Mouse (Mus musculus): Measurements from ENCODE around the gene Gm49388.
"Not testable (repeated sequence)": the region's sequence is repeated elsewhere in the genome, so short reads cannot be mapped to it uniquely, and the experiment has no call there.

The Gm49388 gene

DNA sequence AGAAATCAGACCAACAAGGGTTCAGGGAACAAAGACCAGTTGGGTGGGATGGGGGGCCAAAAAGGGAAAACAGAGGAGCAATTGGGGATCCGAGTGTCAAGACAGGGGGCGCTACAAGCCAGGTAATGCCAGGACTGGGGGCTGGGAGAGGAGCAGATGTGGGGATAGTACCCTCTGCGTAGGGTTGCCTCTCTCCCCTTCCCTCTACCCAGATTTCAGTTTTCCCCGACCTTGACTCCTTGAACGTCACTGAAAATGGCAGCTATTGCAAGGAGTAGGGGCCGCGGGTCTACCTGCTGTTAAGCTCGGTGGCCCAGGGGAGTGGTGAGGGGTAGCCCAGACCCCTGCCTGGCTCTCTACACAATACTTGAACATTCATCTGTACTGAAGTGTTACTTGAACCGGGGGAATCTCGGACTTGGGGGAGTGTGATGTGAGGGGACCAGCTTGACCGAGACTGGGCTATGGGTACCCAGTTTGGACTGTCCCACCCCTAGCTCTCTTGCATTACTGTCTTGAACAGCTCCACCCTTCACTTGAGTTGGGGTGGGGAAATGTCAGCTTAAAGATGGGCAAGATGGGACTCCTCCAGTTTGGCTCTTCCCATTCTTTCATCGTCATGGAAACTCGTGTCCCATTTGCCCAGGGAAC, 16.9 kb upstream of the Gm49388 start:
- DNase-seq (ENCODE audit: low read depth, low spot score): no peak

DNA sequence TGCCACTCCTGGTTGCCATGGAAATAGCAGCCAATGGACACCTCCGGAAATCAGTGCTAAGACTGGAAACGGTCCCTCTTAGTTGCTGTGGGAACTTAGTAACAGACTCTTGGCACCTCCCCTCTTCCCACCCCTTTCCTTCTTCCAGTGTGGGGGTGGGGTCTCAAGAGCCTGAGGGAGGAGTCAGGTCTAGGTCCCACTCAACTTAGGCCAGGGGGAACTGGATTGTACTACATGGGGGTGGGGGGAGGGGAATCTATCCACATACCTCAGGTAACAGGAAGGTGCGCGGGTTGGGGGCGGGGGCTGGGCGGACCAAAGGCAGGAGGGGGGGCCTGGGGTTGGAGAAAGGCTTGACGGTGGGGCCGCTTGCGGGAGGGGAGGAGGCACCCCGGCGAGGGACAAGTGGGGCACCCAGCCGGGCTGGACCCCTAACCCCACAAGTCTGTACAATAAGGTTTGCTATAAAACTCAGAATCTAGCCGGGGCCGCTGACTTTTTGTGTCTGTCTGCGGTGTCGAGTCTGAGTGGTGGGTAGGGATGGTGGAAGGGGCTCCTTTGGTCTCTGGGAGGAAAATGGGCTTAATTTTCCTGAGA, 16.3 kb upstream of the Gm49388 start:
- peak; percentile 99 for DNase-seq (ENCODE audit: low read depth, low spot score)

GRCm38 (mm10) chr7:127769651-127770038, 15.8 kb upstream of the Gm49388 start, which contains the start of gene Orai3:
Orai3 (plus strand) TSS chr7:127769815.
- peak; percentile 88 for DNase-seq (ENCODE audit: low read depth, low spot score)

GRCm38 (mm10) chr7:127770039-127770905, 15.1 kb upstream of the Gm49388 start:
- no peak for DNase-seq (ENCODE audit: low read depth, low spot score)

DNA sequence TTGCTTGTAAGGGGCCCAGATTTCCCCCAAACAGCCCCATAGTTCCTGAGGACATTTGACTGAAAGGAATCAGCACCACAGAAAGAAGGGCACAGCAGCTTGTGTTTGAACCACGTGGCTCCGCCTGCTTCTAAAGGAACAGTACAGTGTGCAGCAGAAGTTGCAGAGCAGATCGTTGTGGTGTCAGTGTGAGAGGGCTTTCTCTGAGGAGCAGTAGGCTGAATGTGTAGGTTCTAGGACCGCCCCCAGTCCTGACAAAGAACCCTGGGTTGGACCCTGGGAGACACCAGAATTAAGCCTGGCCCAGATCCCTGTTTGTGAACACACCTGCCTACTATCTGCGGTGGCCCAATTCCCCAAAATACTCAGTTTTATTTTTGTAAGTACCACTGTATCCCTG, 14.1 kb upstream of the Gm49388 start:
- DNase-seq (ENCODE audit: low read depth, low spot score): peak; percentile 83

- DNase-seq (ENCODE audit: low read depth, low spot score): no peak
Measured at GRCm38 (mm10) chr7:127772080-127772479, 13.3 kb upstream of the Gm49388 start.

- no peak for DNase-seq (ENCODE audit: low read depth, low spot score)
Measured at GRCm38 (mm10) chr7:127772557-127772956, 12.9 kb upstream of the Gm49388 start.

GRCm38 (mm10) chr7:127773664-127774384, 11.6 kb upstream of the Gm49388 start:
- DNase-seq (ENCODE audit: low read depth, low spot score): peak; percentile 92

GRCm38 (mm10) chr7:127775837-127776236, 9.6 kb upstream of the Gm49388 start:
- not testable (repeated sequence) for DNase-seq (ENCODE audit: low read depth, low spot score)

- peak; percentile 95 for DNase-seq (ENCODE audit: low read depth, low spot score)
Measured at GRCm38 (mm10) chr7:127776426-127776825, 9.0 kb upstream of the Gm49388 start, which contains the start of gene Setd1a. Setd1a (plus strand) TSS chr7:127776670.

GRCm38 (mm10) chr7:127776878-127777473, 8.4 kb upstream of the Gm49388 start:
- DNase-seq (ENCODE audit: low read depth, low spot score): peak; percentile 99

GRCm38 (mm10) chr7:127777474-127778266, 7.7 kb upstream of the Gm49388 start:
- peak; percentile 61 for DNase-seq (ENCODE audit: low read depth, low spot score)

DNA sequence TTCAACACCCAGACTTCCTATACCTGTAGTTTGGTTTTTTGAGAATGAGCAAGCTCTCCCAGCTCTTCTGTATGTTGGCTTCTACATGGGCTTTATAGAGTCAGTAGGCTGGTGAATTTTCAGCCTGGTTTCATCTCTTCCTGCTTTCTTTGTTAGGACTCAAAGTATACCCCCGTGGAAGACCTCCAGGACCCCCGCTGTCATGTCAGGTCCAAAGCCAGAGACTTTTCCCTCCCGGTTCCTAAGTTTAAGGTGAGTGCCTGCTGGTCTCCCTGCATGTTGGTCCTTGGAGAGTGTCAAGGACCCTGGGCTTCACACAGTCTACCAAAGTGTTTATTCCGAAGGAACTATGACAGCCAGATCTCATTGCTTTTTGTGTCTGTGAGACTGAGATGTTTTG, 7.1 kb upstream of the Gm49388 start:
- DNase-seq (ENCODE audit: low read depth, low spot score): no peak

DNA sequence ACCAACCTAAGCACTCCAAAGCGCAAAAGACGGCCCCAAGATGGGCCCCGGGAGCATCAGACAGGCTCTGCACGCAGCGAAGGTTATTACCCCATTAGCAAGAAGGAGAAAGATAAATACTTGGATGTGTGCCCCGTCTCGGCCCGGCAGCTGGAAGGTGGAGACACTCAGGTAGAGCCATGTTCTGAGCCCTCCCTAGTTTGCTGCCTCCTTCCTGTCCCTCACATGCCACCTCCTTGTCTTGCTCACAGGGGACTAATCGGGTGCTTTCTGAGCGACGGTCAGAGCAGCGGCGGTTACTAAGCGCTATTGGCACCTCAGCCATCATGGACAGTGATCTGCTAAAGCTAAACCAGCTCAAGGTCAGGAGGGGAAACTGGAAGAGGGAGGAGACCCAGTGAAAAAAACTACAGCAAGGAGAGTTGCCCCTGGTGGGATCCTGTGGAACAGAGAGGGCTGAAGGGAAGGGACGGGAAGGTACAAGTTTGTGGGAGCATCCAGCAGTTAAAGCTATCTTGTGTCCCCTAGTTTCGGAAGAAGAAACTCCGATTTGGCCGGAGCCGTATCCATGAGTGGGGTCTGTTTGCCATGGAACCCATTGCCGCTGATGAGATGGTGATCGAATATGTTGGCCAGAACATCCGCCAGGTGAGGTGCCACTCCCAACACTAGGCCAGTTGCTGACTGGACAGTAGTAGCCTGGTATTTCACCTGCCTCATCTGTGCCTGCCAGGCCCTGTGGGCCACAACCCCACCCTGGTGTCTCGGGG, 11.9 kb downstream of the Gm49388 start:
- no peak for DNase-seq (ENCODE audit: low read depth, low spot score)

GRCm38 (mm10) chr7:127798591-127798990, 13.2 kb downstream of the Gm49388 start:
- peak; percentile 99 for DNase-seq (ENCODE audit: low read depth, low spot score)

DNA sequence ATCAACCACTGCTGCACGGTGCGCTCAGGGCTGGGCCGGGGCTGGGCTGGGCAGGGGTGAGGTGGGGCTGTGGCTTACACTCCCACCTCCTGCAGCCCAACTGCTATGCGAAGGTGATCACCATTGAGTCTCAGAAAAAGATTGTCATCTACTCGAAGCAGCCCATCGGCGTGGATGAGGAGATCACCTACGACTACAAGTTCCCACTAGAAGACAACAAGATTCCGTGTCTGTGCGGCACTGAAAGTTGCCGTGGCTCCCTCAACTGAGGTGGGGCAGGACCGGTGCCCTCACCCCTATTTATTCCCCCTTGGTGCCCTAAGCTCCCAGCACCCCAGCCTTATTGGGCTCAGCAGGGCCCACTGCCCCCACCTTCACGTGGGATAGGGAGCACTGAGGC, 13.8 kb downstream of the Gm49388 start:
- no peak for DNase-seq (ENCODE audit: low read depth, low spot score)

DNA sequence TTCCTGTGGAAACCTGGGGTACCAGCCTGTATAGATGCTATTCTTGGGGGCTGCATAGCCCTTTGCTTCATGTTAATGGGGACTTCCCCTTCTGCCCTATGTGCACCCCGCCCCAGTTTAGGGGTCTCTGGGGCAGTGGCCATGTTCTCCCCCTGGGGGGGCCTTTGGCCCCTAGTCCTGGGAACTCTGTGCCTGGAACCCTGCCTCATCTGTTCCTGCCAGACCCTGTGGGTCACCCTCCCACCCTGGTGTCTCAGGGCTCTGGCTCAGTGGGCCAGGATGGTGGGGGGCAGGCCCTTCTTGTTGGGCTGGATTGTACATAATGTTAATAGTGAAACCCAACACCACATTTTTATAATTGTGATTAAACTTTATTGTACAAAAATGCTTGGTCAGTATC, 14.3 kb downstream of the Gm49388 start:
- DNase-seq (ENCODE audit: low read depth, low spot score): no peak

- DNase-seq (ENCODE audit: low read depth, low spot score): peak; percentile 94
Measured at GRCm38 (mm10) chr7:127800435-127801009, 15.1 kb downstream of the Gm49388 start, which contains the start of gene Hsd3b7. Hsd3b7 (plus strand) TSS chr7:127800604.

DNA sequence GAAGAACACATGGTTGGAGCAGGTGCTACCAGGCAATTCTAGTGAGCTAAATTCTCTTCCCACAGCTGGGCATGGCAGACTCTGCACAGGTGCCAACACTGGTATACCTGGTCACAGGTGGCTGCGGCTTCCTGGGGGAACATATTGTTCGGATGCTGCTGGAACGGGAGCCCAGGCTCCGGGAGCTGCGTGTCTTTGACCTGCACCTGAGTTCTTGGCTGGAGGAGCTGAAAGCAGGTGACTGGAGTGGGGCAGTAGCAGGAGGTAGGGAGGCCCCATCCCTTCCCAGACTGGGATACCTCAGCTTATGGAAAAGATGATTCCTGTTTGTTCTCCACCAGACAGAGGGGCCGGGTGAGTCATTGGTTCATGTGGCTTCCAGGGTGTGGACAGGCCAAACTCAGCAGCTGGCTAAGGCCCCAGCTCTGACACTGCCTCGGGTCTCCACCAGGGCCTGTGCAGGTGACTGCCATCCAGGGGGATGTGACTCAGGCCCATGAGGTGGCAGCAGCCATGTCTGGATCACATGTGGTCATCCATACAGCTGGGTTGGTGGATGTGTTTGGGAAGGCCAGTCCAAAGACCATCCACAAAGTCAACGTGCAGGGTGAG, 15.7 kb downstream of the Gm49388 start:
- peak; percentile 54 for DNase-seq (ENCODE audit: low read depth, low spot score)

All from brain, adult 2 months (tissue).